Mouse (Mus musculus) embryonic facial prominence, embryonic 10.5 days (tissue): ENCODE results near the gene Zfp644. TPM values are rescaled to one million over a fixed set of nuclear protein-coding genes. Genes with fewer than 3 reads are reported as not detected.

Experiments
- DNase-seq: peaks from one replicate; pipeline ENCODE4 v3.0.0-alpha.2; 2017; ENCODE audit warnings: low spot score
- H3K27ac ChIP-seq: fragments of 300-500 bp; sonication (generic); replicated peaks from 2 replicates; pipeline ENCODE4 v1.5.1; 2016; ENCODE audit warnings: mild to moderate bottlenecking
- H3K27me3 ChIP-seq: fragments of 300-500 bp; sonication (generic); replicated peaks from 2 replicates; pipeline ENCODE4 v1.6.1; 2016; ENCODE audit warnings: low read depth, mild to moderate bottlenecking; ENCODE audit not compliant: poor library complexity, severe bottlenecking
- H3K36me3 ChIP-seq: fragments of 300-500 bp; sonication (generic); replicated peaks from 2 replicates; pipeline ENCODE4 v1.6.1; 2016; ENCODE audit warnings: mild to moderate bottlenecking, moderate library complexity
- H3K4me1 ChIP-seq: fragments of 300-500 bp; sonication (generic); 2 replicates; pipeline ENCODE4 v1.6.1; 2016
- H3K4me3 ChIP-seq: fragments of 300-500 bp; sonication (generic); 2 replicates; pipeline ENCODE4 v1.5.1; 2016; ENCODE audit warnings: mild to moderate bottlenecking, moderate library complexity
- H3K9me3 ChIP-seq: fragments of 300-500 bp; sonication (generic); 2 replicates; pipeline ENCODE4 v1.6.1; 2016; ENCODE audit warnings: mild to moderate bottlenecking
- WGBS: fragments of 180-500 bp; shearing (Covaris S2); methylation state at CpG from one replicate; pipeline ENCODE4 v1.1.7; 2016; 5-methylcytosine and 5-hydroxymethylcytosine counted together
- polyA plus RNA-seq: library from polyadenylated mRNA; unstranded; fragments of >200 nt; fragmentation: Nextera tagmentation; extraction: Ambion mirVana; gene quantifications from 2 replicates; pipeline ENCODE4 v1.2.1, GENCODE M21; 2016

Zfp644 gene
- polyA plus RNA-seq, 1 experiment from 2014 or later, result 69.2 TPM

GRCm38 (mm10) chr5:106612151-106612550 is 84.9 kb downstream of the Zfp644 start:
- WGBS, result 91% methylated on average over 2 of the region's 2 CpGs
- H3K9me3 ChIP-seq, result no peaks in the 10 kb centered on the region

GRCm38 (mm10) chr5:106608798-106609197 is 88.3 kb downstream of the Zfp644 start, which contains the start of gene Gm17304:
Gene Gm17304 (plus strand): TSS chr5:106609098.
- WGBS, result 92% methylated on average over 4 of the region's 4 CpGs
- DNase-seq, result no peak
- H3K9me3 ChIP-seq, result no peaks in the 10 kb centered on the region
- H3K36me3 ChIP-seq, result peaks cover 43% of the 10 kb centered on the region
- H3K4me3 ChIP-seq, result no peak within 1 kb of the TSS
- no peak within 1 kb of the TSS for H3K27ac ChIP-seq
- H3K4me1 ChIP-seq, result no peaks in the 10 kb centered on the region
- H3K27me3 ChIP-seq, result no peaks in the 10 kb centered on the region

More at GRCm38 (mm10) chr5:106612151-106612550, 84.9 kb downstream of the Zfp644 start:
- Histone ChIP-seq H3K36me3 (peaks cover 62% of the 10 kb centered on the region), H3K4me1 (no peaks in the 10 kb centered on the region), H3K4me3 (no peak overlapping the region), H3K27me3 (no peaks in the 10 kb centered on the region), H3K27ac (no peak overlapping the region)
- no peak for DNase-seq

GRCm38 (mm10) chr5:106607081-106607480 is 90.0 kb downstream of the Zfp644 start:
- Histone ChIP-seq H3K4me1 (no peaks in the 10 kb centered on the region), H3K4me3 (no peak overlapping the region), H3K36me3 (peaks cover 39% of the 10 kb centered on the region), H3K27ac (no peak overlapping the region), H3K27me3 (no peaks in the 10 kb centered on the region), H3K9me3 (no peaks in the 10 kb centered on the region)
- WGBS, result 85% methylated on average over 5 of the region's 5 CpGs
- DNase-seq, result no peak

GRCm38 (mm10) chr5:106605096-106605495 is 92.0 kb downstream of the Zfp644 start:
- H3K9me3 ChIP-seq, result no peaks in the 10 kb centered on the region
- no peak overlapping the region for H3K4me3 ChIP-seq
- no peak for DNase-seq
- H3K27me3 ChIP-seq, result no peaks in the 10 kb centered on the region
- no peaks in the 10 kb centered on the region for H3K4me1 ChIP-seq
- WGBS, result 89% methylated on average over 6 of the region's 6 CpGs
- peaks cover 34% of the 10 kb centered on the region for H3K36me3 ChIP-seq
- H3K27ac ChIP-seq, result no peak overlapping the region

- 91% methylated on average over 5 of the region's 5 CpGs for WGBS
- Histone ChIP-seq H3K27ac (no peak overlapping the region), H3K4me1 (no peaks in the 10 kb centered on the region), H3K27me3 (no peaks in the 10 kb centered on the region), H3K36me3 (peaks cover 39% of the 10 kb centered on the region), H3K9me3 (no peaks in the 10 kb centered on the region), H3K4me3 (no peak overlapping the region)
- DNase-seq, result no peak
Measured at GRCm38 (mm10) chr5:106604381-106604780, 92.7 kb downstream of the Zfp644 start.

GRCm38 (mm10) chr5:106599482-106599881 is 97.6 kb downstream of the Zfp644 start:
- no peak for DNase-seq
- no peaks in the 10 kb centered on the region for H3K9me3 ChIP-seq
- no peaks in the 10 kb centered on the region for H3K27me3 ChIP-seq
- peaks cover 34% of the 10 kb centered on the region for H3K36me3 ChIP-seq
- no peak overlapping the region for H3K27ac ChIP-seq
- H3K4me3 ChIP-seq, result no peak overlapping the region
- no peaks in the 10 kb centered on the region for H3K4me1 ChIP-seq
- WGBS, result 91% methylated on average over 8 of the region's 8 CpGs

GRCm38 (mm10) chr5:106597472-106597871 is 99.6 kb downstream of the Zfp644 start:
- no peaks in the 10 kb centered on the region for H3K27me3 ChIP-seq
- H3K36me3 ChIP-seq, result peaks cover 35% of the 10 kb centered on the region
- WGBS, result 91% methylated on average over 2 of the region's 2 CpGs
- DNase-seq, result no peak
- no peak overlapping the region for H3K4me3 ChIP-seq
- no peaks in the 10 kb centered on the region for H3K4me1 ChIP-seq
- H3K9me3 ChIP-seq, result no peaks in the 10 kb centered on the region
- no peak overlapping the region for H3K27ac ChIP-seq

GRCm38 (mm10) chr5:106594388-106594787 is 102.7 kb downstream of the Zfp644 start:
- no peak for DNase-seq
- Histone ChIP-seq H3K27ac (no peak overlapping the region), H3K27me3 (no peaks in the 10 kb centered on the region), H3K4me3 (no peak overlapping the region), H3K9me3 (no peaks in the 10 kb centered on the region), H3K36me3 (peaks cover 37% of the 10 kb centered on the region), H3K4me1 (no peaks in the 10 kb centered on the region)

- 89% methylated on average over 5 of the region's 5 CpGs for WGBS
- Histone ChIP-seq H3K27ac (no peak overlapping the region), H3K27me3 (no peaks in the 10 kb centered on the region), H3K36me3 (peaks cover 41% of the 10 kb centered on the region), H3K9me3 (no peaks in the 10 kb centered on the region), H3K4me1 (no peaks in the 10 kb centered on the region), H3K4me3 (no peak overlapping the region)
- no peak for DNase-seq
Measured at GRCm38 (mm10) chr5:106590686-106591085, 106.4 kb downstream of the Zfp644 start.

- H3K27me3 ChIP-seq, result no peaks in the 10 kb centered on the region
- H3K4me1 ChIP-seq, result no peaks in the 10 kb centered on the region
- DNase-seq, result no peak
- no peaks in the 10 kb centered on the region for H3K9me3 ChIP-seq
- H3K36me3 ChIP-seq, result peaks cover 37% of the 10 kb centered on the region
- 90% methylated on average over 11 of the region's 11 CpGs for WGBS
- H3K4me3 ChIP-seq, result no peak overlapping the region
- no peak overlapping the region for H3K27ac ChIP-seq
Measured at GRCm38 (mm10) chr5:106589670-106590069, 107.4 kb downstream of the Zfp644 start.

- Histone ChIP-seq H3K4me1 (no peaks in the 10 kb centered on the region), H3K27ac (no peak overlapping the region), H3K36me3 (peaks cover 37% of the 10 kb centered on the region), H3K27me3 (no peaks in the 10 kb centered on the region), H3K9me3 (no peaks in the 10 kb centered on the region), H3K4me3 (no peak overlapping the region)
- DNase-seq, result no peak
- WGBS, result 93% methylated on average over 9 of the region's 9 CpGs
Measured at GRCm38 (mm10) chr5:106589006-106589405, 108.1 kb downstream of the Zfp644 start.

GRCm38 (mm10) chr5:106580943-106581342 is 116.1 kb downstream of the Zfp644 start:
- 76% methylated on average over 7 of the region's 7 CpGs for WGBS
- no peak for DNase-seq
- Histone ChIP-seq H3K27me3 (peaks cover 27% of the 10 kb centered on the region), H3K9me3 (no peaks in the 10 kb centered on the region), H3K36me3 (no peaks in the 10 kb centered on the region), H3K4me1 (peaks cover 3% of the 10 kb centered on the region; the same call in 1 of the 2 replicates), H3K27ac (no peak overlapping the region), H3K4me3 (no peak overlapping the region)

- no peak for DNase-seq
- no peaks in the 10 kb centered on the region for H3K9me3 ChIP-seq
Measured at GRCm38 (mm10) chr5:106577237-106577888, 119.7 kb downstream of the Zfp644 start.

More at GRCm38 (mm10) chr5:106577237-106577888, 119.7 kb downstream of the Zfp644 start:
- Histone ChIP-seq H3K27me3 (peaks cover 59% of the 10 kb centered on the region), H3K4me3 (no peak overlapping the region), H3K4me1 (peaks cover 14% of the 10 kb centered on the region), H3K27ac (no peak overlapping the region), H3K36me3 (no peaks in the 10 kb centered on the region)
- WGBS, result 44% methylated on average over 9 of the region's 9 CpGs
